Mouse (Mus musculus) layer of hippocampus, adult 9-10 months (tissue): ENCODE data around the gene Ykt6.

Experiments
- DNase-seq: peaks from one replicate; pipeline ENCODE4 v3.0.0; 2022; ENCODE audit warnings: low spot score

The Ykt6 gene

DNA sequence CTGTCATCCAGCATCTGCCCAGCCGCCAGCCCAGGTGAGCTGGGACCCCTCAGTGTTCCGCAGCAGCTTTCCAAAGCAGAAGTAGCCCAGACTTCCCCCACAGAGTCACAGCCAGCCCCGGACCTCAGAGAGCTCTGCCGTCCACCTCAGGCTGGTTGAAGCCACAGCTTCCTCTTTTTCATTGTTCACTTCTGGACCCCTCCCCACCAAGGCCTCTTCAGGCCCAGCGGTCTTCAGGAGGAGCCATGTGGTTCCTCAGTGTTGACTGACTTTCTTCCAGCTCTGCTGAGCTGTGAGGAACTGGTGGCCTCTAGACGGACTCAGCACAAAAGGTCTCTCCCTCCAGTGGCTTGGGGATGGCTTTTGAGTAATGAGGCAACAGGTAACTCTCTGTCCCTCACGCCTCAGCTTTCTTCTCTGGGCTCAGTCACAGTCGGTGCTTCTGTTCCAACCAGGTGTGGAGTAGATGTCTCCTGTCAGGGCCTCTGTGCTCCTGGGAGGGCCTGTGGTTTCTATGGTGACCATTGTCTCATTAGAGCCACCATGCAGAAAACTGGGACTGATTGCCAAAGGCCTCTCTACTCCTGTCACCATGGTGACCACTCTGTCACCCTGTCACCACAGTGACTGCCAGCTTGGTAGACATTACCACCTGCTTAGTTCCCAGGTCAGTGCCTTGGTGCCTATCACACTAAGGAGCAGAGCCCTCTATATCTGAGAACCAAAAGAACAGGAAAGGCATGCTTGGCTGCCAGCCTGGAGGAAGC, 5.7 kb upstream of the Ykt6 start, which contains the start of gene Gck:
TSS of gene Gck (minus strand) at position 496 of the 767 bp plus-strand sequence.
- no peak for DNase-seq

GRCm38 (mm10) chr11:5952501-5952900, 3.0 kb upstream of the Ykt6 start:
- DNase-seq: no peak

DNA sequence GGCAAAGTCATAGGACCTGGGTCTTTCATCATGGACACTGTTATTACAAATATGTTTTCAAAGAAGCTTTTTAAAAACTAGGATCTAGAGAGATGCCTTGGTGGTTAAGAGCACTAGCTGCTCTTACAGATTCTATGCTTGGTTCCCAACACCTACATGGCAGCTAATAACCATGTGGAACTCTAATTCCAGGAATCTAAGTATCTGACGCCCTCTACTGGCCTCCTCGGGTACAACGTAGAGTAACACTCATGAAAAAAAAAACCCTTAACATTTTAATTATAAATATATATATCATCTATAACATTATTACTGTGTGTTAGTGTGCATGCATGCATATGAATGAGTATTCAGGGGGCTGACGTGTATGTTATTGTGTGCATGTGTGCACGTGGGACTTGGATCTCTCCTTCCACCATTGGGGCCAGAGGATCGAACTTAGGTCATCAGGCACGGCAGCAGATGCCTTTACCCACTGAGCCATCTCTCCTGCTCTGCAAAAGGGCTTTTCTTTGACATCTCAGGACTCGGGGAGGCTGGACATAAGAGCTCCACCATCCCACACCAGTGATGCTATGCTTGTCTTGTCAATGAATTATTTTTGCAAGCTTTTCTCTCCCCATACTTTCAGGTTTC, 2.2 kb upstream of the Ykt6 start:
- DNase-seq: no peak

DNA sequence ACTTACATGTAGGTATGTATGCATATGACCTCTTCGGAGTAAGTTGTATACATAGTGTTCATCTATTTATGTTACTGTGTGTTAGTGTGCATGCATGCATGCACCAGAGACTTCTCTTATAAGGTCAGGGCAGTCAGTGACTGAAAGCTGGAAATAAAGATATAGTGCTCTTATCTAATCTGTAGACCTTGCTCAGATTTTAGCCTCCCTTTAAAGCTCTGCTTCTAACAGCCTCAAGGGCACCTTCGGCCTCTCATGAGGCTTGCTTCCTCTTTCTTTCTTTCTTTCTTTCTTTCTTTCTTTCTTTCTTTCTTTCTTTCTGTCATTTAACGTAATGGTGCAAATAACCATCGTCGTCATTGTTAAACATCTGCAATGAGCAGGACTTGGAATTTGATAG, 1.1 kb upstream of the Ykt6 start:
- no peak for DNase-seq

GRCm38 (mm10) chr11:5954965-5955504, 458 bp upstream of the Ykt6 start:
- DNase-seq: peak; percentile 54

- no peak for DNase-seq
These were observed 4.6 kb downstream of the Ykt6 start for GRCm38 (mm10) chr11:5960051-5960450.

DNA sequence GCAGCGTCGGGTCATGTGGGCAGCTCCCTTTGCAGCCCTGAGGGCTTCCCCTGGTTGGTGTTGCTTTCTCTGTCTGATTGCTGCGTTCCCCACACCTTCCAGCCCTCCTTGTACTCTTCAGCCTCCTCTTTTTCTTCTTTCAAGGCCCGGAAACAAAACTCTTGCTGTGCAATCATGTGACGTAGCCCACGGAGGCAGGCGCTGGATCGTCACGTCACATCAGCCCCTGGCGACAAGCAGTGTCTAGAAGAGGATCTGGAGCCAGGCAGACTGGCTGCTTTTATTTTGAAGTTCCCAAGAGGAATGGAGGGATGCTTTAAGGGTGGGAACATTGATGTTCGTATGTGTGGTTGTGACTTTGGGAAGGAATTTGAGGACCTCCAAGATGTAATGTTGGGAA, 10.4 kb downstream of the Ykt6 start:
- DNase-seq: no peak

- no peak for DNase-seq
These were observed 11.3 kb downstream of the Ykt6 start for GRCm38 (mm10) chr11:5966751-5967150.

DNA sequence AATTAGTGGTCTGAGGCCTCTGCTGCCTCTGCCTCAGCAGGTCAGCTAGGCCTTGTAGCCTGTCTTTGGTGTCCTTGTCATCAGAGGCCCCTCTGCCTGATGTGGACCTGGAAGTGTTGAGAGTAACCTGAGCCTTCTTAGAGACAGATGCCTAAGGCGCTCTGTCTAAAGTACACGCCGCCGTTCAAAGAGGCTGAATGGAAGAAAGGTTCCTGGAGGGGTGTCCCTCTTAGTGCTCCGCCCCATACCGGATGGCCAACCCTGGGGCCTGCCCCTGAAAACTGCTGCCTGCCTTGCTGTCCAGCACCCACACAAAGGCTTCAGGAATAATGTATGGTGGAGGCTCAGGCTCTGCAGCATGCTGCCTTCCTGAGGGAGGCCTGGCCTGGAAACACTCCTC, 12.7 kb downstream of the Ykt6 start:
- no peak for DNase-seq

DNA sequence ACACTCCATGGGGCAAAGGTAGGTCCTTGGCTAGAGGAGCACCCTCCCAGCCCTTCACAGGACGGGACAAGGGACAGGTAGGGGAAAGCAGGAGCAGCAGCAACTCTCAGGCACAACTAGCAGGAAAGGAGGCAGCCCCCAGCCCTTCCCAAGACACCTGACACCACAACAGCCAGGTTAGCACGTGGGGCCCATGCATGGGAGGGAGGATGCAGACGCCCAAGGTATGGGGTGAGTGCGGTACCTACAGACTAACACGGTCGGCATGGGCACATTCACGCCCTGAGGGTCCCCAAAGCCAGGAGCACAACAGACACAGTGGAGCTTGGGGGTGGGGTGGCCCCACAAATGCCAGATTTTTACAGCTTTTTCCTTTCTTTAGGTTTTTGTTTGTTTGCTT, 15.7 kb downstream of the Ykt6 start:
- DNase-seq: no peak

DNA sequence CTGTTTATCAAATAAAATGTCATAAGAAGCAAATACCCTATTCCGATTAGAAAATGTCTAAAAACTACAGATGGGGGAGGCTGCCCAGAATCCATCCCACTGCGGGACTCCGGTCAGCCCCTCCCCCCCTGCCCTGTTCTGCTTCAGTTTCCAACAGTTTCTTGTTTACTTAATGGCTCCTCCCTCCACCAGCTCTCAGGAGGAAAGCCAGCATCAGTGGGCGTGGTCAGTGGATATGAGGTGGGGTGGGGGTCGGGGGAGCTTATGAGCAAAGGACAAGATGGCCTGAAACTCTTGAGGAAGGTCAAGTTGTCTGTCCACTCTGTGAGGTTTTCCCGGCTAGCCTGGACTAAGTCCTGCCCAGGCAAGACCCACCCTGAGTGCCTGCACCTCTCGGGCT, 17.7 kb downstream of the Ykt6 start:
- no peak for DNase-seq

DNA sequence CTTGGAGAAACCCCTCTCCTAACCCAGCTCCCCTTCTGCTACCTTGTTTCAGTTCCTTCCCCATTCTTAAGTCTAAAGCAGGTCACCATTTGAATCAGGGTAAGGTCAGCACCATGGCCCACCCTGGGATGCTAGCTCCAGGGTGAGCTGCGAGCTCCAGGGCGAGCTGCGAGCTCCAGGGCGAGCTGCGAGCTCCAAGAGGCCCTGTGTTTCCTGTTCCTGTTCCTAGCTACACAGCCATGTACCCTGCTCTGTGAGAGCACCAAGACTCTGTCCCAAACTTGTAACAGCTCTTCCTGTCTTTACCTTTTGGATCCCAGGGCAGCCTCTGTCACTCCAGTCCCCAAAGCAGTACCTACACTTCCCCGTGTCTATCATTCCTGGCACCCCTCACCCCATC, 18.6 kb downstream of the Ykt6 start:
- no peak for DNase-seq

DNA sequence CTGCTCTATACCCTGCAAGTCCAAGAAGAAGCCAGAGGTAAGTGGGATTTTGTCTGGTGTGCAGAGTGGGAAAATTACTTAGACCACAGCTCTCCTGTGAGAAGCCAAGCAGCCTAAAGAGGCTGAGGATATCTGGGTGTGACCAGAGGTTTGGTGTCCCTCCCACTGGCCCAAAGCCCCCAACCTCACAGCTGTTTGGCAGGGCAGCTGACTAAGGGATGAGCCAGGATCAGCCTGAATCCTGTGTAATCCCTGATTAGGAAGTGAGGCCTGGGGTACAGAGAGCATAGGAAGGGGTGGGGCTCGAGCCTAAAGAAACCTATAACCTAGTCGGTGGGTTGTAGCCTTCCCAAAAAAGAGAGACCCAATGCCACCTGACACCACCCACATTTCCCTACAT, 19.6 kb downstream of the Ykt6 start:
- no peak for DNase-seq

DNA sequence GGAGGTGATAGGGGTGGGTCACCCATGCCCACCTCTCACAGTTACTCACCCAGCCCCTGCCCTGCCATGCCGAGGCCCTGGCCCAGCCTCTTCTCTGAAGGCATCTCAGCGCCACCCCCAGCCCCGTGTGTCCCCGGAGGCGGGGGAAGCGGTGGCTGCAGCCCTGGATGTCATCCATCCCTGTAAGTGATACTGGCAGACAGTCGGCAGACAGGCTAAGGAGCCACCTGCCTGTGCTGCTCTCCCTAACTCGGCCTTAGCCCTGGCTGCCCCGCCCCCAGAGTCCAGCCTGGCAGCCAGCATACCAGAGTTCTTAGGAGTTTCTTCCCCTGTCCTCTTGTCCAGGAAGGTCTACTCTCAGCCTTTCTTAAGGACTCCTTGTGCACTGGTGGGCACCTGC, 20.6 kb downstream of the Ykt6 start:
- no peak for DNase-seq

DNA sequence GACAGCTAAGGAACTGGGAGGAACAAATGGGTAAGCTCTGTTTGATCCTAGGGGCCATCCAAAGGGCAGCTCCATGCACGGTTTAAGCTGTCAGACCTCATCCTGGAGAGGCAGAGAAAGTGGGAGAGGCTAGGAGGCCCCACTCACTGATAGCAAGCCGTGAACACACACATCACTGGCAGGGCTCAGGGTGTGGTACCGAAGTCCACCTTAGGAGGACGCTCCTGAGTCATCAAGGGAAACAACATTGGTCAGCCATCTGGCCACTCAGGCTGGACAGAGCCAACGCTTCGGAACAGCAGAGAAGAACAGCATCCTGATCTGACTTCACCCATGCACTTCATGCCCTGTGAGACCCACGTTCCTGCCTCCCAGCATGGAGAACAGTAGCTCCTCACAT, 23.6 kb downstream of the Ykt6 start:
- DNase-seq: no peak

- no peak for DNase-seq
These were observed 24.6 kb downstream of the Ykt6 start for GRCm38 (mm10) chr11:5980108-5980507.

- no peak for DNase-seq
These were observed 25.1 kb downstream of the Ykt6 start for GRCm38 (mm10) chr11:5980561-5980960.

DNA sequence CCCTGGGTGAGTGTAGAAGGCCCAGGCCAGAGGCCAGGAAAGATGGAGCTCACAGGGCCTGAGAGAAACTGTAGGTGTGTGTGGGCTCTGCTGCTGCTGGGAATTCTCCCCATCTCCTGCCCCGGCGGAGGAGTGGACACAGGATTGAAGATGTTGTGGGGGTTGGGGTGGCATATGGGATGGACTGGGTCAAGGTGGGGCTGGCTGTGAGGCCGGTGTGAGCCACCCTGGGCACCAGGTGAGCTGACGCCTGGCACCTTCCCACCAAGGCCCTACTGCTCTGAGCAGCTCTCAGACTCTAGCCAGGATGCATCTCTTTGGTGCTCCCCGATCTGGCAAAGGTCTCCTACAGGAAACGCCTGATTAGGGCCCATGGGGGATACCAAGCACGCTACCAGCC, 25.8 kb downstream of the Ykt6 start:
- DNase-seq: no peak

GRCm38 (mm10) chr11:5983629-5984028, 28.1 kb downstream of the Ykt6 start:
- no peak for DNase-seq

DNA sequence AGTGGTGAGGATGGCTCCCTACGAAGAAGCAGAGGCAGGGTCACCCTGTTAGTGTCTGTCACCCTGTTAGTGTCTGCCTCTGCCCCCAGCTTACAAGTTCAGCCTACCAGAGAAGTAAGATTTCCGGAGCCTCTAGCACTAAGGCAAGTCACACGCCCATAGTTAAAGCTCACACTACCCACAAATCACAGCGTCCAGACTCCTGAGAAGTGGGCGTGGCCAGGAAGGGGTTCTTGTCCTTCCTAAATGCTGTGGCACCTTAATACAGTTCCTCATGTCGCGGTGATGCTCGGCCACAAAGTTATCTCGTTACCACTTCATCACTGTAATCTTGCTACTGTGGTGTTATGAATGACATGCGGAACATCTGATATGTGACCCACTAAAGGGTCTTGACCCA, 32.6 kb downstream of the Ykt6 start:
- DNase-seq: no peak

DNA sequence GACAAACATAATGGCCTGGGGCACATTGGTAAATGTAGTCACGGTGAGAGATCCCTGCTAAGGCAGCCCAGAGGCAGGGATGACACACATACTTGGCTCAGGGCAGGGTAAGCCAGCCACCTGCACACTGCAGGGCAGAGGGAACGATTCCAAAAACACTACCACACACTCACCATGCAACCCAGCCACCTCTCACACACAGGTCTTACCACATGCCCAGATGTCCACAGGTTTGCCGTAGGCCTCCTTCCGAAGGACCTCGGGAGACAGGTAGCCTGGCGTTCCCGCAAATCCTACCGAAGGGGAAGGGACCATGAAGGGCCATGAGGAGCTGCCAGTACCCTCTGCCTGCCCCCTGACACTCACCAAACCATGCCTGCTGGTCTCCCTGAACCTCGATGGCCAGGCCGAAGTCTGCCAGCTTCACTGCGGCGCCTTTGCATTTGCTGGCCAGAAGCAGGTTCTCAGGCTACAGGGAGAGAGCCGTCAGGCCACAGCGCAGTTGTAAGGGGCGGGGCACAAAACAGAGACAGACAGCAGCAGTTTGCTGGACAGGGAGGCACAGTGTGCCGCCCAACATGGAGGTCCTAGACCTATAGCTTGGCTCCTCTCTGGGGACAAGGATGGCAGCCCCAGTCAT, 34.6 kb downstream of the Ykt6 start:
- no peak for DNase-seq

GRCm38 (mm10) chr11:5990910-5991309, 35.4 kb downstream of the Ykt6 start:
- no peak for DNase-seq

GRCm38 (mm10) chr11:5994212-5994611, 38.7 kb downstream of the Ykt6 start:
- DNase-seq: no peak
